Mouse (Mus musculus) layer of hippocampus, adult 2 months (tissue): ENCODE data around the gene Wdpcp. TPM values are rescaled to one million over a fixed set of nuclear protein-coding genes. Genes with fewer than 3 reads are reported as not detected.
"Not testable (repeated sequence)": the region's sequence is repeated elsewhere in the genome, so short reads cannot be mapped to it uniquely, and the experiment has no call there.

Experiments used
- DNase-seq, 2 experiments: peaks; one replicate each; pipeline ENCODE4 v3.0.0; 2022; ENCODE audit warnings: low spot score in 2 of 2
- H3K27ac ChIP-seq: fragments of 200-600 bp; 2 replicates; pipeline ENCODE4 v1.8.1; 2022
- H3K4me3 ChIP-seq: fragments of 200-600 bp; 2 replicates; pipeline ENCODE4 v1.8.1; 2022; ENCODE audit warnings: mild to moderate bottlenecking
- CTCF ChIP-seq: fragments of 200-600 bp; conservative IDR thresholded peaks from 2 replicates; pipeline ENCODE4 v1.8.1; 2022; ENCODE audit warnings: antibody characterized with exemption, mild to moderate bottlenecking, moderate library complexity
- long read RNA-seq, 2 experiments: library from polyadenylated mRNA; stranded (forward); transcript quantifications; one replicate each; pipeline ENCODE4 v2.0.0; 2021; ENCODE audit warnings: borderline mapping rate in 2 of 2
- total RNA-seq, 2 experiments: library from RNA; stranded (reverse); gene quantifications; 2 replicates each; pipeline ENCODE4 v1.2.3; 2021

The Wdpcp gene
- total RNA-seq: 10 to 100 TPM; 10.5 to 13.0 TPM
- long read RNA-seq, experiment 1, transcript Wdpcp-201 (18 exons, 2,792 nt): major isoform, 6 of 8 reads
- long read RNA-seq, experiment 1, partial matches to known transcripts: 0 of 8 reads
- long read RNA-seq, experiment 1, other reads (novel, unspliced or antisense): 2 of 8 reads
- long read RNA-seq, experiment 2, partial matches to known transcripts: 2 of 10 reads
- long read RNA-seq, experiment 2, other reads (novel, unspliced or antisense): 5 of 10 reads

DNA sequence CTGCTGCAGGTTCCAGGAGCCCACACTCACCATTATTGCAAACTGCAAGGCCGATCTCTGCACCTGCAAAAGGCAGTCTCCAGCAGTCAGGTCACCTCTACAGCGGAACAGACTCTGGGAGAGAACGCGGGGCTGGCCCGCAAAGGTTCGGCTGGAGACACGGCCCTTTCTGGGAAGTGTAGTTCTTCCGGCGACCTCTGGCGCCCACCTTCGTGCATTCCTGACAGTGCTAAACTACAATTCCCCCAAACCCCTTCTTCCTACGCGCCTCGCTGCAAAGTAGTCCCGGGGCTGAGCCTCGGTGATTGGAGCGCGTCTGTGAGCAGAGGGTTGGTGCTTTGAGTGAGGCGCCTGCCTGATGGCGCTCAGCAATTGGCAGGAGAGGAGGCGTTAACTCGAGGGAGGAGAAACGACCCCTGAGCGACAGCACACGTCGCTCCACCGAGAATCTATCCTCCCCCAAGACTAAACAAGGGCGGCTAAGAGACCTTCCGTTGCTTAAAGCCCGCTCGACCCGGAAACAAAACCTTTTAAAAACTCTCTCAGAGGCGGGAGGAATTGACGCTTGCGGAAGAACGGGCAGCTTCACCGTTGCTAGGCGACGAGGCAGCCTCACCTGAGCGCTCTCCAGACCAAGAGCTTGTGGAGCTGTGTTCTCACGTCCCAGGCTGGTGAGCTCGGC lies at the start of gene Wdpcp, which contains the start of gene Mdh1:
TSS of gene Wdpcp (plus strand) at position 536 of the 682 bp plus-strand sequence.
TSS of gene Mdh1 (minus strand) at position 668 of the 682 bp plus-strand sequence.
- Histone ChIP-seq H3K27ac (peak within 1 kb of the TSS; percentile 97), H3K4me3 (peak within 1 kb of the TSS; percentile 88)
- TF ChIP-seq CTCF: peak; percentile 67
- DNase-seq: peak; percentile 95 to 99

DNA sequence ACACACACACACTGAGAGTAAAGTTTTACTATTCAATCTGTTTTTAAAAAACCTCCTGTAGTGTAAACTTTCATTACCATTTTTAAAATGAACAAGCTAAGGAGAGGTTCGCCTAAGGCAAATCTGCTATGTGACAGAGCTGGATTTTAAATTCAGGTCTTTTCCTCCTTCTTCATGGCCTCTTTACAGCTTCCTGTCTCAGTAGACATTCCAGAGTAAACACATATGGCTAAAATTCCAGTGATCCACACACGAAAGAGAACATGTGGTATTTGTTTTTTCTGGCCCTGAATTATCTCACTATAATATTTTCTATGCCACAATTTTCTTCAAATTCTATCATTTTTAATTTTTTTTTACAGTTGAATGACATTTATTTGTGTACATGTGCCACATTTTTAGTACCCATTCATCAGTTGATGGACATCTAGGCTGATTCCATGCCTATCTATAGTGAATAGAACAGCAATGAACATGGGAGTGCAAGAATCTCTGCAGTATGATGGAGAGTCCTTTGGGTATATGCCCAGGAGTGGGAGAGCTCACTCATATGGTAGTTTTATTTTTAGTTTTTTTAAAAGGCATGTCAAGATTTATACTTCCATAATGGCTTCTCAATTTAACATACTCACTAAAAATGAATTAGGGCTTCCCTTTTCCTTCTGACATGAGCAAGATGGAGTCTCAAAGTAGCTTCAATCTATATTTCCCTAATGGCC lies 43.2 kb upstream of the Wdpcp start:
- Histone ChIP-seq H3K27ac (no peak overlapping the region), H3K4me3 (no peak overlapping the region)
- TF ChIP-seq CTCF: no peak
- no peak for DNase-seq

DNA sequence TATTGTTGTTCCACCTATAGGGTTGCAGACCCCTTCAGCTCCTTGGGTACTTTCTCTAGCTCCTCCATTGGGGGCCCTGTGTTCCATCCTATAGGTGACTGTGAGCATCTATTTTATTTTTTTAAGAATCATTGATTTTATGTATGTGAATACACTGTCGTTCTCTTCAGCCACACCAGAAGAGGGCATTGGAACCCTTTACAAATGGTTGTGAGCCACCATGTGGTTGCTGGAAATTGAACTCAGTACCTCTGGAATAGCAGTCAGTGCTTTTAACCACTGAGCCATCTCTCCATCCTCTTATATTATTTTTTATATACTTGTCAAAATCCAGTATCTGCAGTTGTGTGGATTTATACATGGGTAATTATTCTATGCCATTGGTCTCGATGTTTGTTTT lies 41.2 kb upstream of the Wdpcp start:
- H3K4me3 ChIP-seq, DNase-seq, H3K27ac ChIP-seq: not testable (repeated sequence)

- Histone ChIP-seq H3K27ac (no peak overlapping the region), H3K4me3 (no peak overlapping the region)
- no peak for TF ChIP-seq CTCF
- no peak for DNase-seq
These were observed 32.0 kb upstream of the Wdpcp start for GRCm38 (mm10) chr11:21540072-21540471.

DNA sequence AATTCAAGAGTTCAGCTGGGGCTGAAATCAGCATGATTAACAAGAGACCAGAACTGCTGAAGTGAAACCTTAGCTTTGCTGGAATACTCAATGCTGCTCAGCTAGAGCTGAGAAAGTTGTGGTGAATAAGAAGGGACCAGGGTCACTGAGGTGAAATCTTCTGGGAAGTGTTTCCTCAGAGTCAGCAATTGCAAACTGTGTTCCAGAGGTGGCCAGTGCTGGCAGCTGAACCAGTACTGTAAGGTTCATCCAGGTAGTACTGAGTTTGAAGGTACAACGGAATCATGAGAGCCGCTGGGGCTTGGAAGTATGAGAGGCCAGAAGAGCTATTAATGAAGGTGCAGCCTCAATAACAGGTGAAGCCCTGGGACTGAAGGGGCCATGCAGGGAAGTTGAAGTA lies 31.4 kb upstream of the Wdpcp start:
- no peak overlapping the region for H3K27ac ChIP-seq
- no peak overlapping the region for H3K4me3 ChIP-seq
- TF ChIP-seq CTCF: no peak
- no peak for DNase-seq

- no peak for DNase-seq
- no peak overlapping the region for H3K27ac ChIP-seq
- H3K4me3 ChIP-seq: no peak overlapping the region
- TF ChIP-seq CTCF: no peak
These were observed 29.3 kb upstream of the Wdpcp start for GRCm38 (mm10) chr11:21542731-21543130.

DNA sequence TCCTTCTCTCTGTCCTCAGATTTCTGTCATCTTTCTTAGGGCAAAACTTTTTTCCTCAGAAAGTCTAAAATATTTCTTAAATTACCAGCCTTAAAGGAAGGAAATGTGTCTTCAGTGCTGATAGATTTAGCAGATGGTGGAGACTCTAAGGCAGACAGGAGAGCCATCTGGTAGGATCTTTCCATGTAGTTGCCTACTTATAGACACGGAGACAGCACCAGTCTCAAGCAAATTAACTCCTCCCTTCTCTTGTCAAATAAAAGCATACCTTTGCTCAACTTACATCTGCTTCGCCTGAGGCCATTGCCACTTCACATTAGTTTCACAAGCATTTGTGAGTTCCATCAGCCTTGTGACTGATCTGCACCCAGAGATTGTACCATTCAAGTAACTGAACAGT lies 27.0 kb upstream of the Wdpcp start:
- no peak for TF ChIP-seq CTCF
- Histone ChIP-seq H3K4me3 (no peak overlapping the region), H3K27ac (no peak overlapping the region)
- peak; percentile 38 to 59 for DNase-seq

GRCm38 (mm10) chr11:21545951-21546350 lies 26.1 kb upstream of the Wdpcp start:
- Histone ChIP-seq H3K27ac (no peak overlapping the region), H3K4me3 (no peak overlapping the region)
- DNase-seq: no peak
- TF ChIP-seq CTCF: no peak

- Histone ChIP-seq H3K27ac (no peak overlapping the region), H3K4me3 (no peak overlapping the region)
- TF ChIP-seq CTCF: no peak
- DNase-seq: no peak
These were observed 25.4 kb upstream of the Wdpcp start for GRCm38 (mm10) chr11:21546671-21547070.

DNA sequence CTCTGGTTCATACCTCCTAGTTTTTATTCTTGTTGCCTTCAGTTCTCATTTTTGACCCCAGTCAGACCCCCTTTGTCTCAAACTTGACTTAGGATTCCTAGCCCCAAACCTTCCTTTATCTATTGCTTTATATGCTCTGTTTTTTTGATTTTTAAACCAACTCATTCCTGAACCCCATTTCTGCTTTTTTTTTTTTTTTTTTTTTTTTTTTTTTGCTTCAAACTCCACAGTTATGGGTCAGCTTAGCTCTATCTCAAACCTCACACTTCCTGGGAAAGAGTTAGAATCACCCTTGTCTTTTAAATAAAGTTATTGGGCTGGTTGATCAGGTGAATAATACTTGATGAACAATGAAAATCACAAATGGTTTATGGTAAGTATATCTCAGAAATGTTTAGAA lies 24.5 kb upstream of the Wdpcp start:
- H3K27ac ChIP-seq: no peak overlapping the region
- no peak for DNase-seq
- no peak for TF ChIP-seq CTCF
- H3K4me3 ChIP-seq: no peak overlapping the region

GRCm38 (mm10) chr11:21549052-21549451 lies 23.0 kb upstream of the Wdpcp start:
- no peak for DNase-seq
- no peak for TF ChIP-seq CTCF
- Histone ChIP-seq H3K4me3 (no peak overlapping the region), H3K27ac (no peak overlapping the region)

GRCm38 (mm10) chr11:21549754-21550153 lies 22.3 kb upstream of the Wdpcp start:
- no peak overlapping the region for H3K27ac ChIP-seq
- no peak for TF ChIP-seq CTCF
- DNase-seq: no peak
- no peak overlapping the region for H3K4me3 ChIP-seq

GRCm38 (mm10) chr11:21550222-21551173 lies 21.5 kb upstream of the Wdpcp start:
- TF ChIP-seq CTCF: no peak

More at GRCm38 (mm10) chr11:21550222-21551173, 21.5 kb upstream of the Wdpcp start:
- DNase-seq: no peak
- Histone ChIP-seq H3K4me3 (no peak overlapping the region), H3K27ac (no peak overlapping the region)
